Mouse (Mus musculus): Measurements from ENCODE around the gene Sh3bgrl2.
"Not testable (repeated sequence)": the region's sequence is repeated elsewhere in the genome, so short reads cannot be mapped to it uniquely, and the experiment has no call there.

Sh3bgrl2 gene

GRCm38 (mm10) chr9:83547830-83548689, at the start of gene Sh3bgrl2:
Gene Sh3bgrl2 (plus strand): TSS chr9:83548327.
- peak; percentile 60 for DNase-seq (ENCODE audit: low read depth, low spot score)

GRCm38 (mm10) chr9:83519081-83519480, 29.0 kb upstream of the Sh3bgrl2 start:
- not testable (repeated sequence) for DNase-seq (ENCODE audit: low read depth, low spot score)

DNA sequence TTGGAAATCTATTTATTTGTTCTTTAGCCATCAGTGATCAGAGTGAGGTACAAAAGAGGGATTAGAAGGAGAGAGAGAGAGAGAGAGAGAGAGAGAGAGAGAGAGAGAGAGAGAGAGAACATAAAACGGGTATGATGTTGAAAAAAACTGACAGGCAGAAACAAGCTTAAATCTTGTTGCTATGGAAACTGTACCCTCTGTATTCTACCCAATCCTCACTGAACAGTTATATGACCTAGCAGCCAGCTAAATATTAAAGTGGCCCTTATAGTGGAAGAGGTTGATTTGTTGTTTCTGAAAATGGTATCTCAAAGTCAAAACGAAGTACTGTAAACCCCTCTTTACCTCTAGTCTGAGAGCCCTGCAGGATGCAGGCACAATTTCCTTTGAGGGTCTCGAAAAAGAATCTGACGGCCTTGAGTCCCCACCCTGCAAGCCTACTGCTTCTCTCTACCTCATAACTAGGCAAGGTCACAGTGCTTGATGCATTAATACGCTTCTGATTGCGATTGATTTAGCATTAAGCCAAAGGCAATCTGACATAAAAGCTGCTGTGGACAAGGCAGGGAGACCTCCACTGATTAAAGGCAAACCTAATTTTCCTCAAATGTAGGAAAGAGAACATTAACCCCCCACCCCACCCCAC, 28.5 kb upstream of the Sh3bgrl2 start:
- DNase-seq (ENCODE audit: low read depth, low spot score) = no peak

DNA sequence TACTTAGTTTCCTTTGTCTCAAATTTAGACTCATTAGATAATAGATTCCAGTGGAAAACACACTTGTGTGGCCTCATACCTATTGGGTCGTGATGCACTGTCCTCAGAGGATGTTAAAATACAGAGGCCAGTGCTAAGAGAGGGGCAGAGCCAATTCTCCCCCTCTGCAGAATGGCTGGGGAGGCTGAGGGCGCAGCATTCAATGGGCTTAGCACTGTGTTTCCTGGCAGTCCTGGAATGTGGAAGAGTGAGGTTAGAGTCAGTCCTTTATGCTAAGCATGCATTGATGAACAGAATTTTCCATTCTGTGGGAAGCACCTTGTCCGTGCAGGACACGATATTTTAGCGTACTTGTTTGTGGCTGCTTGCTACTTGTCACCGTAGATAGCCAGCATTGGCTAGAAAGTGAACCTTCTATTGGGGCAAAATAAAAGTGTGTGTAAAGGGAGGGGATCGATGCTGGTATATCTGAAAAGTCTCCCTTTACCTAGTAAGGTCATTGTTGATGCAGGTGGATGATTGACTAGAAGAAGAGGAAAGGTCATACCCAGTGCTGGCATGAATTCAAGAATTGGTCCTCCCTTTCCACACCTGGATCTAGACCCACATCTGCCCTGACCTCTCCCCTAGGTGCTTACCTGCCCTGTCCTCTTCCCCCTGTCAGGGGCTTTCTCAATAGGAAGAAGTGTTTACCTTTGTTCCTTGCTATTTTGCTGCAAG, 20.6 kb upstream of the Sh3bgrl2 start:
- no peak for DNase-seq (ENCODE audit: low read depth, low spot score)

DNA sequence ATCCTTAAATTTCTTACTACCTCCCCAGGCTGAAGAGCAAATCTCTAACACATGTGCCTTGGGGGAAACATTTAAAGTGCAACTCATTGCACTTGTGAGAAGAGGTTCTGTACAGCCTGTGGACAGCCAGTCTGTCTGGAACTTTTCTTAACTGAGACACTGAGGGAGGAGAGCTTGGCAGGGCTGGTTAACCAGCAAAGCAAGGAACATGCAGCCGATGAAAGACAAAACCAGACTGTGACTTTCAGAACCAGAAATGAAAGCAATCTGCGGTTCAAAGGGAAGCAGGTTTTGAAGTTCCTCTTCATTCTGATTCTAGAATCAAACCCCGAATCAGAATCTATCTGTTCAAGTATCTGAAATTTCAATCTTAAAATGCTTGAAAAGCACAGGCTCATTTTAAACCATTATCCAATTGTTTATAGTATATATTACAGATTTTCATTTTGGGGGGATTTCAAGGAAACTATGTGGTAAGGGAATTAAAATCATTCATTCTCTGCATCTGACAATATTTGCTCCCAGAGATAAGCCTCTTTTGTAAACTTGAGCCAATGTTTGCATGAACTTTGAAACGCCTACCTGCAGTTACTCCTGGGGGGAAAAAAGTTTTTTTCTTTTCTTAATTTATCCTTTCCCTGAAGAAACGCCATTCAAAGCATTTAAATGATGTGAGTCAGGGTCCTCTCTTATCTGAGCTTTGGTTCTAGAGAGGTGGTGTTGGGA, 14.9 kb upstream of the Sh3bgrl2 start:
- no peak for DNase-seq (ENCODE audit: low read depth, low spot score)

DNA sequence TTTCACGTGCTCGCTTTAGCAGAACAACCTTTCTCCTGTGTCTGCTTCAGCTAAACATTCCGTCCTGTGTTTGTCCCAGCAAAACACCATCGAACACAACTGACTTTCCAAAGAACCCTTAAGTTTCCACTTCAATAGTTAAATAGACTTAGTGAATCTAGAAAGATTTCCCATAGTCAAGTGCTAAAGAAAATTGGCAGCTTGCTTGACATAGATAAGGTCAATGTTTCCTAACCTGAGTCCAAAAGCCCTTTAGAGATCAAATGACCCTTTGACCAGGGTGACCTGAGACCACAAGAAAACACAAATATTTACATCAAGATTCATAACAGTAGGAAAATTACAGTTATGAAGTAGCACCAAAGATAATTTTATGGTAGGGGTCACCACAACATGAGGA, 11.2 kb upstream of the Sh3bgrl2 start:
- DNase-seq (ENCODE audit: low read depth, low spot score) = no peak

DNA sequence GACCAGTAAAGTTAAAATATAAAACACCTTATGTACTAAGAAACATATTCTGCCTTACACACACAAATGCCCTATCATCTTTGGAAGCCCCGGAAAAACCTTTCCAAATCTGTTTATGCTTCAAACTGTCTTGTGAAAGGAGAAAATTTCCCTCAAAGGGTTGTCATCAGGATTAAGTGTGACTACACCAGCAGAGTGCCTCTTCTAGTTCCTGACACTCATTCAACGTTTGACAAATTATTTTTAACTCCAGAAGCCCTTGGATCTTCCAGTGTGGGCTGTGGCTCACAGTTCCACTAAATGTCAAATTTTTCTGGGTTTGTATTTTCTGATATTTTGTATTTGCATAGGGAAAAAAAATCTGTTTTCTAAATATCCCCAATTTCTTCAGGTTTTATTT, 10.6 kb upstream of the Sh3bgrl2 start:
- DNase-seq (ENCODE audit: low read depth, low spot score) = no peak

- DNase-seq (ENCODE audit: low read depth, low spot score) = no peak
Measured at GRCm38 (mm10) chr9:83537921-83538536, 10.1 kb upstream of the Sh3bgrl2 start.

DNA sequence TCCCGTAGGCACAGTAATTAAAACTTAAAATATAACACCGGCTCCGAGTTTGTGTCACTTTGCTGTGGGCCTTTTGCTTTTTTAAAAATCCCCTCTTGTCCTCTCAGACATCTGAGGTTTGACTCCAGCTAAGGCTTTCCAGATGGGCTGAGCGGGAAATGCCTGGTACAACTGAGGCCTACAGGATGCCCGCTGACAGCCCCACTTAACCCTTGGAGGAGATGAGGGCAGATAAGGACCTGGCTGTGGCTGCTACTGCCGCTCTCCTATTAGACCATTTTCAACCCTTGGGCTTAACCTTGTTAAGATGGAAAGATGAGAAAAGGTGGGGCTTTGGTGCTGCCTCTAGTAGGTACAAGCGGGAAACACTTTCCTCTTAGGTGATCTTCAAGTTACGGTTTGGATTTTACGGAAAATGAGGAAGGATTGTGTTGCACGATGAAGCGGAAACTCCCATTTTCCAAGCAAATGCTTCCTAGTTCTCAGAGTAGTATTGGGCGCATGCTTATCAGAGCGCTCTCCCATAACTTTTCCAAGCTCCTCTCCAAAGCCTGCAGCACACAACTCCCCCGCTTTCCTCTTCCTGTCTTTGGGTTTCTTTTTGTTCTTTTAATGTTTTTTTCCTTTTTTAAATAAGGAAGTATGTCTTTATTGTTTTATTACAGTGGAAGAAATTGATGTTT, 8.2 kb upstream of the Sh3bgrl2 start:
- no peak for DNase-seq (ENCODE audit: low read depth, low spot score)

GRCm38 (mm10) chr9:83540492-83540857, 7.7 kb upstream of the Sh3bgrl2 start:
- DNase-seq (ENCODE audit: low read depth, low spot score) = no peak

DNA sequence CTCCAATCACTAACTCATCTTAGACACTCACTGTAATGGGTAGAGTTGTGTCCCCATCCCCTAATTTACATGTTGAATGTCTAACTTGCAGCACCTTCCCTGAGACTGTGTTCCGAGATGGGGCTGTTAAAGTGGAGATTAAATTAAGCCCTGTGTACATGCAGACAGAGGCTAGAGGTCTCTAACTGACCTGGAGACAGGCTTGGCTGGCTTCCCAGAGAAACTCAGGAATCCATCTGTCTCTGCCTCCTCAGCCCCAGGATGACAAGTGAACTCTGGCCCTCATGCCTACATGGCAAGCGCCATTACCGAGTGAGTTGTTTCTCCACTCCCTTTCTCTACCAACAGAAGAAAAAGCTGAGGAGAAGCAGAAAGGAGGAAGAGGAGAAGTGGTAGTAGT, 7.2 kb upstream of the Sh3bgrl2 start:
- DNase-seq (ENCODE audit: low read depth, low spot score) = no peak

DNA sequence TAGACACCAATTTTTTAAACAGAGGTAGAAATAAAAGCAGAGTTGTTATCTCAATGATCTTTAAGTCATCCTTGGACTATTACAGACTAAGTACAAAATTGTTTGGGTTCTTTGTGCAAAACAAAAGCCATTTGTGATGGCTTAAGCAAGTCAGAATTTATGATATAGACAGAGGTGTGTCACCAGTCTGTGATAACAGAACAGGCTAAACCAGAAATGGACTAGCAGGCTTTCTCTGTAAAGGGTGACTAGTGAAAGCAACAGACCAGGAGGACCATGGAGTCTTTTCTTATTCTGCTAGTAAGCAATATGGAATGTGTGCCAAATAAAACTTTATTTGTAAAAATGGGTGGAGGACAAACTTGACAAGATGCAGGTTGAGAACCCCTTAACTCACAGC, 2.9 kb upstream of the Sh3bgrl2 start:
- DNase-seq (ENCODE audit: low read depth, low spot score) = no peak

- DNase-seq (ENCODE audit: low read depth, low spot score) = no peak
Measured at GRCm38 (mm10) chr9:83546316-83546715, 1.8 kb upstream of the Sh3bgrl2 start.

GRCm38 (mm10) chr9:83547229-83547628, 898 bp upstream of the Sh3bgrl2 start:
- DNase-seq (ENCODE audit: low read depth, low spot score) = no peak

DNA sequence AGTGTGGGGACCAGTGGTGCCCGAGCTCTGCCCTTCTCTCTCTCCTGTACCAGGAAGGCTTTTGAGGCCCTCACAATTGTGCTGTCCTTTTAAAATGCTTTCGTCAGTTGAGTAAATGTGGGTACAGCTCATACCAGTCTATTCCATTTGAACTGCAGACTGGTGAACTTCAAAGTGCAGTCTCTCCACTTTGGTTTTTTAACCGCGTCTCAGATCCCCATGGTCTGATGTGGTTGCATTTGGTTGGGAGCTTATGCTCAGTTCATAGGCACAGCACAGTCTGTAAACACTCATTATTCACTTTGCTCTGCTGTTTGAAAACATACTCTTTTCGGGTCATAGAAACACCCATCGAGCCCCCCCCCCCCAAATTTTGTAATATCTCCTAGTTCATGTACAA, 1.7 kb downstream of the Sh3bgrl2 start:
- no peak for DNase-seq (ENCODE audit: low read depth, low spot score)

GRCm38 (mm10) chr9:83551116-83551515, 3.0 kb downstream of the Sh3bgrl2 start:
- DNase-seq (ENCODE audit: low read depth, low spot score) = no peak

DNA sequence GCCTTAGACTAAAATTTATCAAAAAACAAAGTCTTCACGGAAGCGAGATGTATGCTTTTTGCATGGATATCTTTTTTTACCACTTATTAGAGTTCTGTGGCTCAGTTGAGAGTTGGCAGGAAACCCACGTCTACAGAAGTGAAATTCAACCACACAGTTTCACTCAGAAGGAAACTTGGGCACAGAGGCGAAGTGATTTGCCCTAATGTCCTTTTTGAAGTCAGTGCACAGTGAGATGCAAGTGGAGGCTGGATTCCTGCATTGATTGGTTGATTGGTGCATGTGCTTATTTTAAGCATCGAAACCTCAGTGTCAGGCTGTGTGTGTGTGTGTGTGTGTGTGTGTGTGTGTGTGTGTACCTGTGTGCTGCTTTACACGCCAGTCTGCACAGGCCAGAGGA, 3.5 kb downstream of the Sh3bgrl2 start:
- no peak for DNase-seq (ENCODE audit: low read depth, low spot score)

GRCm38 (mm10) chr9:83555580-83555979, 7.5 kb downstream of the Sh3bgrl2 start:
- no peak for DNase-seq (ENCODE audit: low read depth, low spot score)

DNA sequence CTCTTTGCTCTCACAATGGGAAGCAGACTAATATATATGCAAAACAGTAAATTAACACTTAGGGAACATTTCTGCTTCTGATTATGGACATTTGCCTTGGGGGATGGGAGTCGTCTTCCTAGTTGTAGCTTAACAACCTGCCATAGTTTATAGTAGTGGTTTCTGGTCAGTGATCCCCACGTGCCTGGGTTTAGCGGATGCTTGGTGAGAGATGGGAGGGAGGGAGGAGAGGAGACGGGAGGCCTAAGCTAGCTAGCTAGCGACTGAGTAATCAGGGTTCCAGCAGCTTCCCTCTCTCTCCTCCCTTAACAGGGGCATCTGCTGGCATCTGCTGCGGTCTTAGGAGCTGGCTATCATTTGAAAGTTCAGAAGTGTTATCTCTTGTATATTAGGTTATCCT, 8.1 kb downstream of the Sh3bgrl2 start:
- no peak for DNase-seq (ENCODE audit: low read depth, low spot score)

DNA sequence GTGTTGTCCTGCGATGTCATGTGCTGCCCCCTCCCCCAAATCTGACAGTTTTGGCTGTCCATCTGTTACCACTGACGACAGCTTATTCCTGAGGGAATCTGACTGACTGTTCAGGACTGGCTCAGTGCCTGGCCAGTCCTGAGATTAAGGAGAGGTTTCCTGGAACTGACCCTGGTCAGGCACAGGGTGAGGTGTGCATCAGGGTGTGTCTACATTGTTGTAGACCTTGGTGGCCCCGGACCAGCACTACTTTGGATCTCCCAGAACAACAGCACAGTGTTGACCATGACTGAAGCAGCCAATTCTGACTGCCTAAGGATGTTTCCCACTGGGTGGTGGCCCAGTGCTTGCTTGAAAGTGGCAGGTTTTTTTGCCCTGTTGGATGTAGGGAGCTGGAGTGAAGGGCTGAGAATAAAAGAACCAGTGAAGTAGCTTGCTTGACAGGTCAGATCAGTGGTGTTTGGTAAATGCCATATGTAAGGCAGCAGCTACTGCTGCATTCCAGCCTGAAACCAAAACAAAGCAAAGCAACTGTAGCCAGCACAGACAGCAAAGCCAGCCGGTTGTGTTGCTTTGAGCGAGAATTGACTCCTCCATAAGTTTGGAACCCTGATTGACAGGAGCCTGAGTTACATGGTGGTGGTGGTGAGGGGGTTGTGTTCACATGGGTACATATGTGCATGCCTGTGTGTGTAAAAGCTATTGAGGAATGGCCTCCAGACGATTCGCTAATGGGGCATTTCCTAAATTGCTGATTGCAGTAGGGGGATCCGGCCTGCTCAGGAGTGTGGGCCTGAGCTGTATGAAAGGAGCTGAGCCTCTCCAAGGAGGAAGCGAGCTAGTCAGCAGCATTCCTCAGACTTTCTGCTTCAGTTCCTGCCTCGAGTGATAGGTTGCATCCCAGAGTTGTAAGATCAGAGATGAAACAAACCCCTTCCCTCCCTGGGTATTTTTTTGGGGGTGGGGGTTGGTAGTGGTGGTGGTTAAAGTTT, 8.9 kb downstream of the Sh3bgrl2 start:
- DNase-seq (ENCODE audit: low read depth, low spot score) = no peak

Data from embryo, embryonic 11.5 days (tissue).